Mouse (Mus musculus) left cerebral cortex, adult 18-20 months (tissue): ENCODE results near the gene Dpysl4. TPM values are rescaled to one million over a fixed set of nuclear protein-coding genes. Genes with fewer than 3 reads are reported as not detected.

ENCODE experiments used
- DNase-seq, 2 experiments: peaks; one replicate each; pipeline ENCODE4 v3.0.0; 2021 to 2022; ENCODE audit warnings: low spot score in 2 of 2, mixed read lengths in 1 of 2
- total RNA-seq, 2 experiments: library from RNA; stranded (reverse); gene quantifications; 2 replicates each; pipeline ENCODE4 v1.2.3; 2021

The Dpysl4 gene
- total RNA-seq, 2 experiments from 2014 or later = 41.8 to 46.8 TPM

DNA sequence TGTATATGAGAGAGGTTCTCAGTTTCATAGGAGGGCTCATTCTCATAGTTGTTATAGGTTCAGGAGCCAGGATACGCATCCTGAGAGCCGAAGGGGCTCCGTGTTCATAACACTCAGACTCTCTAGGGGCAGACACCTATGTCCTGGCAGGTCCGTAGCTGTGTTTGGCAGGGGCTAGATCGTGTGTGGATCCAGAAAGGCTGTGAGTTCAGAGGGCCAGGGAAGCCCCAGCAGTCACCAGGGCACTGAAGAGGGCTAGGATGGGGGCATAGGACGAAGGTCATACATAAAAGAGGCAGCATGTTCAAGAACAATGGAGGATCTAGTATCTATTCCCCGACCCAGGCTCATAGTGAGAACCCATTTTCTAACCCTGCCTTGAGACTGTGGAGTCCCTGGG lies 9.5 kb downstream of the Dpysl4 start:
- DNase-seq = no peak

DNA sequence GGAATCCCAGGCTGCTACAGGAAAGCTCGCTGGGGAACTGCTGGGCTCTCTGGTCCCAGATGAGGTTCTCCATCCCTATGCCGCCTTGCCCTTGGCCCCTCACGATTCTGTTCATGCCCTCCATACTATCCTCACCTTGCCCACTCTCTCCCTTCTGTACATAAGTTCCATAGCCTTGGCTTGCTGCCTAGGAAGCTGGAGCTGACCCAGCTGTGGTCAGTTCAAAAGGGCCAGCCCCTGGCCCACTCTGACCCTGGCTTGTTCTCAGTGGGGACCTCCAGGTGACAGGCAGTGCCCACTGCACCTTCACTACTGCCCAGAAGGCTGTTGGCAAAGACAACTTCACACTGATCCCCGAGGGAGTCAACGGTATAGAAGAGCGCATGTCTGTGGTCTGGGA lies 10.6 kb downstream of the Dpysl4 start:
- DNase-seq = no peak

DNA sequence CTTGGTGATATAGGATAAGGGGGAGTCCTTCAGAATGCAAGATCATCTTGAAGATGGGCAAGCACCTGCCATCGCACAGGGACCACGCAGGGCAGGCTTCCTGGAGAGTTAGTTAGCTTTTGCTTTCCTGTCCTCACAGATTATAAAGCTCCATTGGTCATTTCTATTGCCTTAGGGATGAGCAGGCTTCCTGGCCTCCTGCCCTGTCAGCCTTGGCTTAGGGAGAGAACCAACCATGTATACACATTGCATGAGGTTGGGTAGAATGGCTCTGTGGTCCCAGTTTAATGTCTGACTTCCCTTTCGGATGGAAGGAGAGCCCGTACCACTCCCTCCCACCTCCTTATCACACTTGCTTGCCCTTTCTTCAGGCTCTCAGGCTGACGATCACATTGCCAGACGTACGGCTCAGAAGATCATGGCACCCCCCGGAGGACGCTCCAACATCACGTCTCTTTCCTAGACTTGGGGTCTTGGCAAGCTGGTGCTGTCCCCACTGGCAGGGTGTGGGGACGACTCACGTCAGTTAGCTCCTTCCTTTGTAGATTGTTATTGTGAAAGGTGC lies 14.8 kb downstream of the Dpysl4 start:
- DNase-seq = no peak

DNA sequence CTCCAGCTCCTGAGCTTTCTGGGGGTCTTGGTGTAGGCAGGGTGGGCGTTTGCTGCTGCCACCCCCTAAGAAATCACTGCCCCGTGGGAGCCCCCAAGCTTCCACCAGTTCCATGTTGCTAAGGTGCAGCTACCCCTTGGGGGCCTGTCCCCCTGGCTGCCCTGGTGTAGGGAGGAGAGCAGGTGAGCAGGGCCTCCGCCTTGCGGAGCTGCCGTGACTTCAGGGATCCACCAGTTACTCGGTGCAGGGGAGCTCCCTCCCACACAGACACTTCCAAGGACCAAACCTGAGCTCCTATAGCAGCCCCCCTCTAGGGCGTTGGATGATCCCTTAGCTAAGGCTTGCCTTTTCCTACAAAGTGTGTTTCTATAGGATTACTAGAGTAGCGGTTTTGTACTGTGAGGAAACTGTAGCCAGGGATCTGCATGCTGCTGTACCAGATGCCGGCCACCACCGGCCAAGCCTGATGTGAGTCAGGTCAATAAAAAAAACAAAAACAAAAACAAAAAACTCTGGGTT lies 15.5 kb downstream of the Dpysl4 start:
- no peak for DNase-seq

DNA sequence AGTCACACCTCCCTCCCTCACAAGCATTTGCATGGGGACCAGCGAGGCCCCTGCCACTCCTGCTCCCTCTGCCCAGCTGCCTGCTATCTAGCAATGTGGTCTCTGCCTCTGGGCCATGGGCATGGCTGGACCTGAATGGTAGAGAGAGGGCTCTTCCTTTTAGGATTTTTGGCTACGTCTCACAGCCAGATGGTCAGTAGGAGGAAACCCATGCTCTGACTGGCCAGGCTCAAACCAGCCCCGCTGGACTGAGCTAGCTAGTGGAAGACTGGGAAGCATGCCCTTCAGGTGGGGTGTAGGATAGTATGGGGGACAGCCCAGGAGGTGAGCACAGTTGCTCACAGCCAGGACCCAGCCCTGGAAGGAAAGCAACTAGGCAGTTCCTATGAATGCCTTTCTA lies 16.0 kb downstream of the Dpysl4 start:
- no peak for DNase-seq

DNA sequence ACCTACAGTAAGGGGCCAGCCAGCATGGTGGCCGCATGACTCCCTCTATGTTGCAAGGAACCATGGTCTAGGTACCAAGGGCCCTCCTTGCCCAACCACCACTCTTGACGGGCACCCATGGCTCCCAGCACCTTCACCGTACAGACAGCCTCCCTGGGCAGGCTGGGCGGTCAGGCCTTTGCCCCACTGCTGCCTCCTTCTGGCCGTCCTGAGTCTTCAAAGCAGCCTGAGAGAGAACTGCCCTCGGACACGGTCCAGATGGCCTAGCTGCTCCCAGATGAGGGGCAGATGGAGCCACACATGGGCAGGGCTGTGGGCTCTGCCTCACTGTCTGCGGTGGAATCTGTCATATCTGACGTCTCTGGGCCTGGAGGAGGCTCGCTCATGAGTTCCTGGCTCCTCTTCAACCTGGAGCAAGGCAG lies 18.2 kb downstream of the Dpysl4 start:
- no peak for DNase-seq

DNA sequence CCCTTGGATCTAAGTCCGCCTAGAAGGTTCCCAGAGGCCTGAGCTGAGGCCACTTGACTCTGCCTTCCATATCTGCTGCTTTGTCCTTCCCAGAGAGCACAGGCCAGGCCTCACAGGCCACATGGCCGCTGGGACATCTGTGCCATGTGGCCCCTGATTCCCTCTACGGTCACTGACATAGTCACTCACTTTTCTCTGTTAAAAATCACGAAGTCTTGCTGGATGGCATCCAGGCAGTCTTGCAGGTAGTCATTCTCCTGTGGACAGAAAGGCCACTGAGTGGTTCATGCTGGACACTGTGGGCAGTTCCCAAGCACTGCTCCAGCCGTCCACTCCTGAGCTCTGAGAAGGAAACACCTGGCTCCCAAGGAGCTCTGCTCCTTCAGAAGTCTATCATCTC lies 19.3 kb downstream of the Dpysl4 start:
- DNase-seq = no peak

DNA sequence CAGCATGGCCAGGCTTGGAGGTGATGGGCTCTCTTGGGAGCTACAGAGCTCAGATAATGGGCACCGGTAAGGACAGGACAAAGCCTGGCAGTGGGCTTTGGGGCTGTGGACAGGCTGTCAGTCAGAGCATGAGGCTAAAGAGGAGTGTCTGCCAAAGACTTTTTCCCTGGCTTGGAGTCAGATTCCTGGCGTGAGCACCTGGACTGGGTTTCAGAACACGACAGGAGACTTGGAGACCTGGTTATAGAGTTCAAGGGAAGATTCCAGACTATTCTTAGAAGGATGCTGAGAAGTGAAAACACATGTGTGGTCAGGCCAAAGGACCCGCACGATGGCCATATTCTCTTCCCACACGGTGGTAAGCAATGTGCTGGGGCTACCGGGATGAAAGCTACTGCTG lies 19.9 kb downstream of the Dpysl4 start:
- DNase-seq = no peak

DNA sequence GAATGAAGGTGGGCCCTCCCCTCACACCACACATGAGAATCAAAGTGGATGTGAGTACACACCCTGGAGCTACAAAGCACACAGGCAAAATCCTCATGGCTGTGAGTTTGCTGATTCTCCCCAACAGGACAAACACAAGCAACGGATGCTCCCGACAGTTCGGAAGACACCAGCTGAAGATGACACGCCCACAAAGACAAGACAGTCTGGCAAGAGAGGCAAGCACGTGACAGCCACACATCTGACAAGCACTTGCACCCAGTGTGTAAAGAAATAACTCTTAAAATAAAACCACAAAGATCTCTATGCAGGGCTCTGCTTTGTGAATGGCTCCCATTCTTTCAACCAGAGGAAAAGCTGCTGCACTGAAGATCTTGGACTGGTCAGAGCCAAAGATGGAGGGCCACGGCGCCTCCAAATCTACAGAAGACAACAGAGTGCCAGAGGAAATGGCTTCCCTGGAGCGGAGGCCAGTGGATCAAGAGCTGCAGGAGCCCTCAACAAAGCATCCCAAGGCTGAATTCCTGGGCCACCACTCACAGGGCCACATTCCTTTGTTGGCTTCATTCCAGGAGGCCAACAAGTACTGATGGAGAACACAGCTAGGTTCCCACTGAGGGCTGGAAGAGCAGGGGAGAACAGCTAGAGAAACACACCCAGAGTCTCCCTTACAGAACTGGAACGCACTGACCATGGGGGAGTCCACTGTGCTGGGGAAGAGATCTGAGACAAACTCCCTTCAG lies 22.3 kb downstream of the Dpysl4 start:
- DNase-seq = no peak

DNA sequence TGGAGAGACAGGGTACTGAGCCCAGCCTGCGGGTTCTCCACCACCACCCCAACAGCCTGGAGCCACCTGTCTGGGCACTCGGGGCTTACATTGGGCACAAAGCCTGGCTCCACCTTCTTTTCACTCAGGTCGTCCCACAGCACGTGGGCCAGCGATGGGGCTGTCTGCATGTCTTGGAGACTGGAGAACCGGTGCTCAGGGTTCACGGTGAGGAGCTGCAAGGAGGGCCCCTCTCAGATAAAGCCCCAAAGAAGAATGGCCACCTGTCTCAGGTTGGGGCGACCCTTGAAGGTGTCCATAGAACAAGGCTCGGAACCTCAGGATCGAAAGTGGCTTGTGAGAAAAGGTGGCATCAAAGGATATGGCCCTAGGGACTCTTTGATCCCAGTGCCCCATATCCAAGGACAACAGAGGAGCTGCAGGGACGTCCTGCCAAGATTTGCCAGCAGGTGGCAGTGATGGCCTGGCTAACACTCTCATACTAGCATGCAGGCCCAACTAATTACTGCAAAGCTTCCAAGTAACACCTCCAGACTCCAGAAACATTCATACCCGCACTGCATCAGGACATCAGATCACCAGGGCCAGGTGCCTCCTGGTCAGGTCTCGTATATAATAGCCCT lies 33.5 kb downstream of the Dpysl4 start:
- peak; percentile 86 to 91 for DNase-seq

DNA sequence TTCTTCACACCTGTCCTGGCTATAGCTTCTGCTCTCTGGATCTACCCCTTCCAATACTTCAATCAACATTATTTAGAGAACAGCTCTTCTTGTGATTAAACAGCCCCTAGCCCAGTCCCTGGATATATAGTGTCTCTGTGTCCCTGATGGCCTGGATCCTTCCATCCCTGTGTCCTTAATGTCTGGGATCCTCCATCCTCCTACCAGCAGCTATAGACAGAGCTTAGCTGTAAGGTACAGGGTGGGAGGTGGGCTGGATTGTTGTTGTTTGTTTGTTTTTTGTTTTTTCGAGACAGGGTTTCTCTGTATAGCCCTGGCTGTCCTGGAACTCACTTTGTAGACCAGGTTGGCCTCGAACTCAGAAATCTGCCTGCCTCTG lies 34.0 kb downstream of the Dpysl4 start:
- DNase-seq = no peak

DNA sequence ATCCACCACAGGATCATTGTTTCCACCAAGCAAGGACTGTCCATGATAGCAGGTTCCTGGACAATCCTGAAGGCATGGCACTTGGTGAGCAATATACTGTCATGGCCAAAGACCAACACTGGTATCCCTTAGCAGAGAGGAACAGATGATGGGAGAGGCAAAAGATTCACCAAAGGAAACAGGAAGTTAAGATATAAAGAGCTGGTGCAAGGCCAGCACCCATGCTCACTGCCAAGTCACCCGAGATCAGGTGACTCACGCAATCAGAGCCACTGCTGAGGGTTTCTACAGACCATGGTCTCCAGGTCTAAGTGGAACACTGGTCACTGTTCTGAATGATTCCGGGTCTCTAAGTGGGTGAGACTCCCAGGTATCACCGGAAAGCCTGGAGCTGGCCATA lies 40.1 kb downstream of the Dpysl4 start:
- DNase-seq = no peak

DNA sequence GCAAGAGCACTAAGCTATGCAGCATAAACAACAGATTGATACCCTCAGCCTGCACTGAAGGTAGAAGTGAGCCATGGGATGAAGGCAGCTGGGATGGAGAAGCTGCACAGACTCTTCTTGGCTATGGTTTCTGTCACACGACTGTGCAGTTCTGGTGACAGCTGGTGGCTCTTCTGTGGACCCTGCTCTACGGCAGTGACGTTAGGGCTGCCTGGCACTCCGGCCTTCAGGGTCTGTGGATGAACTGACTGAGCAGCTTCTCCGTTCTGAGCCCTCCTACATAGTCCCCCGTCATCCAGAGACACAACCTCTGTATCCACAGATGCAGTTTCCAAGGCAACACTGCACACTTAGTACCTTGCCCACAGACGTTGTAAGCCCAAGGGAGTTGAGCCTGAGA lies 40.7 kb downstream of the Dpysl4 start:
- DNase-seq = no peak

DNA sequence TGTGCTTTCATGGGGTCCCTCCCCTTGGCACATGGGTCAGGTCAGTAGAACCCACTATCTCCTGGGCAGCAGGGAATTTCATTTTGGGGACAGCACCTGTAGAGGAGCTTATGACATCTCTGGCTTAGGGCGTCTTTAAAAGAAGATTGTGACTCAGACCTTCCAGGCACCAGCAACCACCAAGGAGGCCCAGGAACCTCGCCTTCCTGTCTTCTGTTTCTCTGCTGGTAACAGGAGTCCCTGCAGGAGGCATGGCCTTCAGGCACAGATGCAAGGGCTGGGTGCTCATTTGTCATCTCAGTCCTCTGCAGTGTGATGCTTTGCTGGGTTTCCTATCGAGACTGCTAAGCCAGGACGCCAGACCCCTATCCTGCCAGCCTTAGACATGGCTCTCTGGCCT lies 43.2 kb downstream of the Dpysl4 start:
- no peak for DNase-seq

DNA sequence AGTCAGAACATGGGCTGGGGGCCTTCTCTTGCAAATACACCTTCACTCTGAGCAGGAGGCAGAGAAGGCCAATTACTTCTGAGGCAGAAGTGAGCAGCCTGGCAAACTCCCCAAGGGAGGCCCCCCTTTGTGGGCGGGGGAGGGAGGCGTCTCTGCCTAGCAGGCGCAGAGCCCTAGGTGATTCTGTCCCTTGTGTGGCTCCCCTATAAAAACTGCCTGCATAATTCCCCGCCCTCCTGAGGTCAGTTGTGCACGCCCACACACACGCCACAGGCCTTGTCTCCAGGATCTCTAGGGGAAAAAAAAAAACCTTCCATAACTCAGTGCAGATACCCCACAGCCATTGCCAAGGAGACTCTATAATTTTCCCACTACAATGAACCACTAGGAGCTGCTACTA lies 44.6 kb downstream of the Dpysl4 start:
- DNase-seq = no peak

DNA sequence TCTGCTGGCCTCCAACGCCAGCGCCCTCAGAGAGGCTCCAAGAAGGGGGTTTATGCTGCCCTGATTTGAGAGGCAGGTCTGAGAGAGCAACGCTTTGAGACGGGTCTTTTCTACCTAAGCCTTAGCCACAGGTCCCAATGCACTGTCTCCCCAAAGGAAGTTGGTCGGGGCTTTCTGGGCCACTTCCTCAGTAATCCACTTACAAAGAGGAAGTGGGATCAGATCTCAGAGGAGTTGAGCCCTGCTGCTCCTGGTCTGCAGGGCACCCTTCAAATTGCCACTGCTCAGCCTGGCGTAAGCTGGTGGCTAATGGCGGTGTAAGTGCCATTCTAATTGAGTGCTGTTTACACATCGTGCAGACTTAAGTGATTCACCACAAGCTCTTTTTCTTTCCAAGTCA lies 45.7 kb downstream of the Dpysl4 start:
- no peak for DNase-seq

DNA sequence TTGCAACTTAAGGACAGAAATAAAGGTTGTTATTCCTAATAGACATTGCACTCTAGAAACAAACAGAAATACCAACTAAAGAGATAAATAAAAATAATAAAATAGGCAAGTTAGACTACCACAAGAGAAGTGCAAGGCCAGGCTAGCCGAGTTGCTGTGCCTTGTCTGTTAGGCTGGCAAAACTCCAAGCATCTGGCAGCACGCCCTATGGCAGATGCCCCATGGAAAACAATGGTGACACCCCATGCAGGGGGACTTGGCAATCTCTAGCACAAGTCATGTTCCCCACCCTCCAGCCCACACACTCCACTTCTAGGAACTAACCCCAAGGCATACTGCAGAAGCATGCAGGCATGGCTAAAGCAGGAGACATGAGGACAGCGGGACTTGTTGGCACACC lies 47.6 kb downstream of the Dpysl4 start:
- DNase-seq = no peak

DNA sequence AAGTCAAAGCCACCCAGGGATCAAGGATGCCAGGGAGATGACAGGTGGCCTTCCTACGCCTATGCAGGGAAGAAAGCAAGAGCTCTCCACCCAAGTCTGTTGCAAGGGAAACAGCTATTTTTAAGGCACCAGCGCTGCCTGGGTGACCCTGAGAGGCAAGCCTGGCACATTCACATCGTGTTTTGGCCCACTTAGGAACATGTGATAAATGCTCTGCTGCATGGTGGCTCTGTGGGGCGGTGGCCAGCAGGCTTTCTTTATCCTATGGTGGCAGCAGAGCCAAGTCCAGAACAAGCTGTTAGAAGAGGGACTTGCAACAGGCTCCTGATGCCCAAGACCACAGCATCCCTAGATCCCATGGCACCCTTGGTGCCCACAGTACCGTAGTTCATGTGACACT lies 49.4 kb downstream of the Dpysl4 start:
- DNase-seq = no peak

DNA sequence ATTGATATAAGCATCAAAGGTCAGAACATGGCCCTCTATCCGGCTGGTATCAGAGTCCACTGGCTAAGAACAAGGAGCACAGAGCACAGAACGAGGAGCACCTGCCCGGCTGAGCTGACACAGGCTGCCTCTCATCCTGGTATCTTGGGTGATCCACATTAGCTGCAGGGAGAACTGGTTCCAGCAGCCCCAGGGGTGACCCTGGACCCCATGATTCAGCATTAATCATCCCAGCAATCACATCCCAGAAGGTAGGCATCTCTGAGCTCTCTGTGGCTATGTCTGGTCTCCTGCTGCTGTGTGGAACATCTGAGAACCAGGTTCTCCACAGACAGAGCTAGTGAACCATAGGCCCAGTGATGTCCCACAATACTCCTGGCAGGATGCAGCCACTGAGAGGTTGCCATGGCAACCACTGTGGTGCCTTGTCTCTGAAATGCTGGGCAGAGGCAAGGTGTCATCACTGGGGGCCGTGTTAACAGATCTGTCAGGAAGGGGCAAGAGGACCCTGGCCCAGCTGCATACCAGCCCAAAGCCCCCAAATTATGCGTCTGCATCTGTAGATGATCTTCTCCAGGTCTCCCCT lies 51.2 kb downstream of the Dpysl4 start:
- DNase-seq = peak; percentile 50 to 55

DNA sequence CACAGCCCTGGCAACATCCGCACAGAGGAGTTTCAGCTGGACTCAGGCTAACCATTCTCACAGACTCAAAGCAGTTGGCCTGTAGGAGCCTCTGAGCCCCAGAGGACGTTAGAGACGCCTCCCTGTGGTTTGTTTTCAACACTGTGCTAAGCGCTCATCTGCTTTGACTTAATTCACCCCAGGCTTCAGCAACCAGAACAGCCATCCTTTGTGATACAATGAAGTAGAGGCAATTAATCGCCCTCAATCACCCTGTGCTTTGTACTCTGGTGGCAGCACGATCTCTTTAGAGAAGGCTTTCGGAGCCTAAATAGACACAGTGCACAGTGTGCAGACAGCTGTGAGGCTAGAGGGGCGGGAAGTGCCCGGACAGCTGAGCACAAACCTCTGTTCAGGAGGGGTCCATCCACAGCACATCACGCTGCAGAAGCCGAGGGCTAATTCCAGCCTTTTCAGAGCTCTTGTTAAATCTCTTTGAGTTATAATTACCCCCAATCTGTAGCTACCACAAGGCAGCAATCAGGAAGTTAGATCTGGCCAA lies 54.2 kb downstream of the Dpysl4 start:
- DNase-seq = no peak

DNA sequence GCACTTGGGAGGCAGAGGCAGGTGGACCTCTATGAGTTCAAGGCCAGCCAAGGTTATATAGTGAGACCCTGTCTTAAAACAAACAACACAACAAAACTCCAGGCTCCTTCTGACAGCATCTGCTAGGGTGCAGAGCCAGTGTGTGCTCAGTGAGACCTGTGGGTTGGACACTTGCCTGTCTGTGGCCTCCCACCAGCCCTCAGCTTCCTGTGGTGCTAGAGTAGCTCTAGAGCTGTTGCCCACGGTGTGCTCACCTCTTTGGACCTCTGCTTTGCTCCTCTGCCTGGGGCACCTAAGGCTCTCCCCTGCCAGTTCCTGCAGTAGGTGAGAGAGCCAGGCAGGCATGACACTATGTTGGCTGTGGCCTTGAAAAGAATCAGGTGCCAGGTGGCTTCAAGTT lies 58.0 kb downstream of the Dpysl4 start:
- no peak for DNase-seq

DNA sequence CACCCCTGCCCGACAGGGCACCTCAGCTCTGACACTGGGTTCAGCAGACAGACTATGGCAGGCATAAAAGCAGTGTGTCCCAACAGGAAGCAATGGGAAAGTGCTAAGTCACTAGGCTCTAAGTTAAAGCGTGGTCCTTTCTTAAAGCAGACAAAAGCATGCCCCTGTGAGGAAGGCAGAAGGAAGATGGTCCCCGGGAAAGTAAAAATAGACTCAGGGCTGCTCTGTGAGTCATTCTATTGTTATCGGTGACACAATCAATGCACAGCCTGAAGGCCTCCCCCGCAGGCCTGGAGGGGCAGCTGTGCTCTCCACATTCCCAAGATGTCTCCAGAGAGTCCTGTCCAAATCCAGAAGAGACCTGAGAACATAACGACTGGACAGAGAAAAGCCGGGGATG lies 60.1 kb downstream of the Dpysl4 start:
- no peak for DNase-seq
